Mouse (Mus musculus): ENCODE data around the gene Sh2d5. TPM values are rescaled to one million over a fixed set of nuclear protein-coding genes. Genes with fewer than 3 reads are reported as not detected.

Sh2d5 gene
- total and polyA plus RNA-seq, 3 experiments = 2.0 to 2.8 TPM; not detected in 1

- H3K4me3 ChIP-seq (ENCODE audit: control insufficient read depth in 1 of 2, insufficient read depth in 1 of 2, low read depth in 2 of 2, low read length in 2 of 2) = no peak overlapping the region
- no peaks in the 10 kb centered on the region for H3K9me3 ChIP-seq (replicated peaks; ENCODE audit: insufficient read depth, low read length)
- no peaks in the 10 kb centered on the region for H3K27me3 ChIP-seq (ENCODE audit: control insufficient read depth in 1 of 2, insufficient read depth in 2 of 2, low read length in 2 of 2)
- H3K36me3 ChIP-seq (ENCODE audit: control insufficient read depth in 1 of 2, insufficient read depth in 2 of 2, low read length in 2 of 2) = no peaks in the 10 kb centered on the region
- no peak overlapping the region for H3K9ac ChIP-seq (ENCODE audit: control insufficient read depth, low read depth, low read length, poor library complexity, severe bottlenecking)
- TF ChIP-seq NRF1 (IDR thresholded peaks at IDR 0.05; ENCODE audit: insufficient read depth, low read depth, low read length, poor library complexity, severe bottlenecking) = no peak
- TF ChIP-seq BHLHE40 (IDR thresholded peaks at IDR 0.05; ENCODE audit: borderline replicate concordance, low read depth, low read length) = no peak
- TF ChIP-seq ELF1 (IDR thresholded peaks at IDR 0.05; ENCODE audit: low read depth, low read length) = no peak
- TF ChIP-seq MAFK (IDR thresholded peaks at IDR 0.05; ENCODE audit: borderline replicate concordance, low read depth, low read length) = no peak
- TF ChIP-seq TBP (IDR thresholded peaks at IDR 0.05; ENCODE audit: low read depth, low read length) = no peak
- no peak for TF ChIP-seq POLR2A (IDR thresholded peaks at IDR 0.05; ENCODE audit: control insufficient read depth in 1 of 2, insufficient read depth in 1 of 2, low read depth in 1 of 2, low read length in 2 of 2, poor library complexity in 1 of 2)
- no peak for TF ChIP-seq ZKSCAN1 (IDR thresholded peaks at IDR 0.05; ENCODE audit: low read depth, low read length)
- no peak for TF ChIP-seq HCFC1 (IDR thresholded peaks at IDR 0.05; ENCODE audit: low read depth, low read length)
- TF ChIP-seq CTCF (IDR thresholded peaks at IDR 0.05 in 2 of 3, conservative IDR thresholded peaks at IDR 0.05 in 1 of 3; ENCODE audit: control insufficient read depth in 1 of 3, insufficient read depth in 1 of 3, low read depth in 2 of 3, low read length in 3 of 3, poor library complexity in 1 of 3, severe bottlenecking in 1 of 3) = no peak
- TF ChIP-seq RCOR1 (IDR thresholded peaks at IDR 0.05; ENCODE audit: low read depth, low read length) = no peak
- DNase-seq (ENCODE audit: low read depth, low spot score) = no peak
- H3K27ac ChIP-seq (ENCODE audit: control insufficient read depth, low read depth, low read length) = no peak overlapping the region
- H3K4me1 ChIP-seq (ENCODE audit: control insufficient read depth in 1 of 2, insufficient read depth in 2 of 2, low read length in 2 of 2) = no peaks in the 10 kb centered on the region
- H3K79me2 ChIP-seq (ENCODE audit: control insufficient read depth, insufficient read depth, low read length, poor library complexity) = no peaks in the 10 kb centered on the region
Measured at GRCm38 (mm10) chr4:138257116-138257687, 7.0 kb downstream of the Sh2d5 start.

GRCm38 (mm10) chr4:138258663-138259062, 8.5 kb downstream of the Sh2d5 start:
- Histone ChIP-seq H3K4me1 (ENCODE audit: control insufficient read depth in 1 of 2, insufficient read depth in 2 of 2, low read length in 2 of 2) (peaks cover 3 to 7% of the 10 kb centered on the region in 2 experiments), H3K27me3 (ENCODE audit: control insufficient read depth in 1 of 2, insufficient read depth in 2 of 2, low read length in 2 of 2) (no peaks in the 10 kb centered on the region), H3K4me3 (ENCODE audit: control insufficient read depth in 1 of 2, insufficient read depth in 1 of 2, low read depth in 2 of 2, low read length in 2 of 2) (no peak overlapping the region), H3K79me2 (ENCODE audit: control insufficient read depth, insufficient read depth, low read length, poor library complexity) (no peaks in the 10 kb centered on the region; the same call in 1 of the 2 replicates), H3K27ac (ENCODE audit: control insufficient read depth, low read depth, low read length) (no peak overlapping the region), H3K9me3 (replicated peaks; ENCODE audit: insufficient read depth, low read length) (no peaks in the 10 kb centered on the region), H3K36me3 (ENCODE audit: control insufficient read depth in 1 of 2, insufficient read depth in 2 of 2, low read length in 2 of 2) (no peaks in the 10 kb centered on the region), H3K9ac (ENCODE audit: control insufficient read depth, low read depth, low read length, poor library complexity, severe bottlenecking) (no peak overlapping the region)
- no peak for DNase-seq (ENCODE audit: low read depth, low spot score)
- TF ChIP-seq ZC3H11A (IDR thresholded peaks at IDR 0.05; ENCODE audit: low read depth, low read length) (no peak), SIN3A (IDR thresholded peaks at IDR 0.05; ENCODE audit: low read length) (no peak), RAD21 (IDR thresholded peaks at IDR 0.05; ENCODE audit: low read depth, low read length) (no peak), ELF1 (IDR thresholded peaks at IDR 0.05; ENCODE audit: low read depth, low read length) (no peak), USF2 (IDR thresholded peaks at IDR 0.05; ENCODE audit: borderline replicate concordance in 1 of 2, insufficient read depth in 1 of 2, low read depth in 1 of 2, low read length in 2 of 2) (no peak), CTCF (IDR thresholded peaks at IDR 0.05 in 2 of 3, conservative IDR thresholded peaks at IDR 0.05 in 1 of 3; ENCODE audit: control insufficient read depth in 1 of 3, insufficient read depth in 1 of 3, low read depth in 2 of 3, low read length in 3 of 3, poor library complexity in 1 of 3, severe bottlenecking in 1 of 3) (no peak), POLR2AphosphoS5 (IDR thresholded peaks at IDR 0.05; ENCODE audit: borderline replicate concordance, low read depth, low read length) (no peak)
